Mouse (Mus musculus) left cerebral cortex, adult 8-10 months (tissue): ENCODE results near the gene Vps39. TPM values are rescaled to one million over a fixed set of nuclear protein-coding genes. Genes with fewer than 3 reads are reported as not detected.

Experiments used
- DNase-seq, 2 experiments: peaks; one replicate each; pipeline ENCODE4 v3.0.0; 2022; ENCODE audit warnings: low spot score in 2 of 2
- total RNA-seq, 4 experiments: library from RNA; stranded (reverse); gene quantifications; 2 replicates each; pipeline ENCODE4 v1.2.4; 2022

Gene Vps39
- total RNA-seq = 10 to 100 TPM; 64.7 to 71.1 (median 69.0) TPM

DNA sequence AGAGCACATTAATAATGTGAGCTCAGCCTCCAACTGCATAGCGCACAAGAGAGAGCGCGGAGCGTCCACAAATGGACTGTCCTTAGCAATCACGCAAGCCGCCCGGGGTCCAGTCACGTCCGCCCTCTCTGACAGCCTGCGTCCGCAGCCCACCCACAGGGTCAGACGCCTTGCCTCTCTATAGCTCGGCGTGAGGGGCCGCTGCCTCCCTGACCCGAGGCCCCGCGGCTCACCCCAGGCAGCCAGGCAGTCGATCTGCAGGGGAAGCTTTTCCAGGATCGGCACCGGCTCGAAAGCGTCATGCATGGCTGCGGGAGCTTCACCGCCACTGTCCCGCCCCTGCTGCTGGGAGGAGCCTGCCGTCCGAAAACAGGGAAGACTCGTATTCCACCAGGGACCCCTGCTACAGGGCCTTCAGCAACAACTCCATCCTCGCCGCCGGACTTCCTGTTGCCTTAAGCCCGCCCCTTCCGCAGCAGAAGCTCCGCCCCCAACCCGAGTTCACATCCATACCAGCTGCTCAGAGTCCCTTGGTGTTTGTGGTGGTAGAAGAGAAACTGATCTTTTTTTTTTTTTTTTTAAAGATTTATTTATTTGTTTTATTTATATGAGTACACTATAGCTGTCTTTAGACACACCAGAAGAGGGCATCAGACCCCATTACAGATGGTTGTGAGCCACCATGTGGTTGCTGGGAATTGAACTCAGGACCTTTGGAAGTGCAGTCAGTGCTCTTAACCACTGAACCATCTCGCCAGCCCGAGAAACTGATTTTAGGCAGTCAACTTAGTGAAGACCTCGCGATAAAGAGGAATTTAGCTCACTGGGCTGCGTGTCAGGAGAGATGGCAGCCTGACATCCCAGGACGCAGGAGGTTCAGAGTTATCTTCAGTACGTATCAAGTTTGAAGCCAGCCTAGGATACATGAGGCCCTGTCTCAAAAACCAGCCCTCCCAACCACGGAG is at the start of gene Vps39:
Vps39 (minus strand) TSS at position 456 of the 965 bp plus-strand sequence.
- peak; percentile 66 to 86 for DNase-seq

DNA sequence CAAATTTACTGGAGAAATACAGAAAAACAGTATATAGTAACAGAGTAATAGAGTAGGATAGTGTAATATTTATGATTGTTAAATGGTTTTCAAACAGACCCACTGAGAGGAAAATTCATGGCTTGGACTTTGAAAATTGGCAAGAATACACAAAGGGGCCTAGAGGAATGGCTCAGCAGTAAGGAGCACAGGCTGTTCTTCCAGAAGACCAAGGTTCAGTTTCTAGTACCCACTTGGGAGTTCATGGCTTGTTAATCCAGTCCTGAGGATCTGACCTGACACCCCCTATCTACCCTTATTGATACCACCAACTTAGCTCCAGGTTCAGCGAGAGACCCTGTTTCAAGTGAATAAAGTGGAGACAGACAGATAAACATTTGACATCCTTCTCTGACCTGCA is 45.0 kb upstream of the Vps39 start:
- DNase-seq = no peak

DNA sequence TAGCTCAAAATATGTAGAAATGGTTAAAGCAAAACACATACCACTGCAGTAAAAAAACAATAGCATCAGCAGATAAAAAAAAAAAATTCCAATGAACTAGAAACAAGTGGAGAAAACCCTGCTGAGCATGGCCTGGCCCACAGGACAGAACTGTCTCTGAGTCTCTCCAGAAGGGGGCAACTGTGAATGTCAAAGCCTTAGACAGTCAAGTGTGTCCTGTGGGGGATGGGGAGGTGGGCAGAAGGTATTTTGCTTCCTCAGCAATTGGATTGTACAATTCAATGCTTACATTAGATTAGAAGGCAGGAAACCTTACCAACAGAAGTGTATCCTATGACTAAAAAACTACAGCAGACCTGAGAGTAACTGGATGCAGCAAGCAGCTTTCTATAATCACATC is 39.5 kb upstream of the Vps39 start:
- DNase-seq = no peak

DNA sequence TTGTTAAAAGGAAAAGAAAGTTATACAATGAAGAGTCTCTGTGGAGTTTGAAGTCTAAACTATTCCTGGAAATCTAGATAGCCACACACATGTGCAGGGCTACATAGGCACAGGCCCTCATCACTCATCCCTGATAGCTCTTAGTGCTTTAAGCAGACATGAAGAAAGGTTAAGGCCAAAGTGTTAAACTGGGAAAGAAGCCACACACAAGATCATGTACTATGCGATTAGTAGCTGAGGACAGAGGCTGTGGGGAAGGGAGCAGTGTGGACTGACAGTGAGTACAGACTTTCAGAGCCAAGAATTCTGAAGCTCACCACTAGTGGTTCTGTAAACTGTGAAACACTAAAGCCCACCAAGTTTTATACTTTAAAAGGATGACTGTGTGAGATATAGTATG is 38.0 kb upstream of the Vps39 start:
- no peak for DNase-seq

DNA sequence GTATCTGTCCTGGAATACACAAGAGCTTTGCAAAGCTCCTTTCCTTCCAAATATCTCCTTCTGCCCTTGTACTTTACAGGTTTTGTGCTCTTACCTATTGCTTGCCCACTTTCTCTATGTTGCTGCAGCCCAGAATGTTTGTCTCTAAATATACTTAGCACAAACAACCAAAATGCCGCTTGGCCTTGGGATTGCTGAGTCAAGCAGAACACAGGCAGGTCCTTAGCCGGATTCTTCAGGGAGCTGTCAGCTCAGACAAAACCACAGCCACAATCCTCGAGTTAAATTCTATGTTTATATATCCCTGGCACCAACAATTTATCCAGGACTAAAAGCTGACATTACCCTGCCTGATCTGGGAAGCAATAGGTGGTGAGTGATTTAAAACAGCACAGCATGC is 36.4 kb upstream of the Vps39 start:
- no peak for DNase-seq

DNA sequence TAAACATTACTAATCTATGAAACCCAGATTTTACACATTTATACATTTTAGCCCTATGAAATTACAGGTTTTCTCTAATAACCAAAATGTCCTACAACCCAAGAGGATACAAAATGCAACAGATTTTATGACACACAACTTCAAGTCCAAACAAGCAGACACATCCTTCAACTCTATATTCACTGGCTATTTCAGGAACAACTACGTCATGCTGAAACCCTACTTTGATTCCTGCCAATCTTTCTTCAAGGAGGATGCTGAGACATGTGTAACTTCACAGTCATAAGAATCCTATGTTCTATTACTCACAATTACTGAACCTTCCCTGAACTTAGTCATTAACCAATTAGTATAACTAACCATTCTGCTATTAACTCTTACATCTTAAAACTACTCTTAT is 34.4 kb upstream of the Vps39 start:
- DNase-seq = no peak

DNA sequence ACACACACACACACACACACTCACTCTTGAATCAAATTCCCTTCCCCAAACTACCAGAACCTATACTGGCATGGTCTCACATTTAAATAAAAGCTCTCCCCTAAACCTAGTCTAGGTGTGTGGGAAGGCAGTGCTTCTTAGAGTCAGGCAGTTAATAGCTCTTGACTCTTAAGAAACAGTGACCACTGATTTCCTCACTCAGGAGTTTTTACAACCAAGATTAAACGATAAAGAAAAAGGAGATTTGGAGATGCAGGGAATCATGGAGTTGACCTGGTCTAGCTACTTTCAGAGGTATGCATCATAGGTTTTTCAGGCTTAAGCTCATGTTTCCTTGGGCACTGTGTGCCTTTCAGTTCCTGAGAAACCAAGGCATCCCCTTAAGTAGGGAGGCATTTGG is 33.3 kb upstream of the Vps39 start:
- no peak for DNase-seq

DNA sequence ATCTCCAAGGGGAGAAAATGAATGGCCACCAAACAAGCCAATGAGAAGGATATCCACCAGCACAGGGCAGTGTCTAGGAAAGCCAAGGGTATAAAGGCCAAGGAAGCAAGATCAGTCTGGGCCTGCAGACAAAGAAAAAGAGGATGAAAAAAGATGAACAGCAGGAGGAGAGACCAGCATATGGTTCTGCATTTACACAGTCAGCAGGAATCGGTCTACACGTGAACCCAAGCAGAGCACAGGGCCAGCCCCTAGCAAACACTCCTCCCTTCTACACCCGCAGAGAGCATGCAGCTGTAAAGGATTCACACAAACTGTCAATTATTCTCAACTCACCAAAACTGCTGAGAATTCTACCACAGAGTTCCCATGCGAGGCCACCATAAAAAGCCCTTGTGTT is 20.9 kb upstream of the Vps39 start:
- DNase-seq = no peak

DNA sequence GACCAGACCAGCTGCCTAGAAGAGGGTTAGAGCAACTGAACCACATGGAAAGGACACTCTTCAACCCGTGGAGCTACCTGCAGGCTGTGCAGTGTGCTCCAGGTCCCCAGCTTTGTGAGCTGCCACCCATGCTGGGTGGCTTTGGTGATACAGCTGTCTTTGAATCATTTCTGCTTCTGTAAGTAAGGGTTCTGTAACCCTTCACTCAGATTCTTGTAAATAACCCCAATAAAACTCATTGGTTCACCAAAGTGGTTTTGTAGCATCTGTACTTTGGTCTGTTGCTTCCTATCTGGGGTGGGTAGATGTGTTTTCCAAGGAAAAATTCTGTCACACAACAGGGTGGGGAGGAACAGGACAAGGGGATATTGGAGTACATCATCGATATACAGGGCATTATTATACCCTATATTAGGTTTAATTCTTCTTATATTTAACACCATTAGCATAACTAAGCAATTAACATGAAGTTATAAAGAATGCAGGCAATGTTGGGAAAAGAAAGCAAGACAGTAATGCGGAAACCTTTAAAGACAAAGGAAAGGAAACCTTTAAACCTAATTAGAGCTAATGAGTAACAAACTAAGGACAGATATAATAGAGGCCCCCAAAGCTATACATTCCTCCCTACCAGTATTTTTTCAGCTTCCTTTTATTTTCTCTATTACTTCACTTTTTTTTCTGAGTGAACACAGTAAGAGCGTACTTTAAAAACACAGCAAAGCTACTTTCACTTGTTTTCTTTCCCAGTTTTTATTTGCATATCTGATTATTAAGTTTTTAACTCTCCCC is 14.7 kb upstream of the Vps39 start:
- no peak for DNase-seq

DNA sequence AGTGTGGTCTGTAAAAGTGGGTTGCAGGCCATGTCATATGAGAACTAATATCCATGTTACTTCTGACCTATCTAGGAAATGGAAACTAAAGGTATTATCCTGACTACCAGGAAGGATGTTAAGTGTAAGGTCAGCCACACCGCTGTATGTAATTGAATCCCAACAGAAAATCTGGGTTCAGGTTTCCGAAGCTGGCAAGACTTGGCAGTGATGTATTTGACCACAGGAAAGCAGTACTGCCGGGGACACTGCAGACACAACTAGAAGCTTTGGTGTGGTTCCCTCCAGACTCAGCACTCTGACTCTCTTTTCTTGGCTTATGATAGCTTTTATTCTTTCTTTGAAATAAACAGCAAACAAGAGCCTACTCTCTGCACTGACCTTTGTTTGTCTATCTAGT is 13.6 kb upstream of the Vps39 start:
- DNase-seq = no peak

DNA sequence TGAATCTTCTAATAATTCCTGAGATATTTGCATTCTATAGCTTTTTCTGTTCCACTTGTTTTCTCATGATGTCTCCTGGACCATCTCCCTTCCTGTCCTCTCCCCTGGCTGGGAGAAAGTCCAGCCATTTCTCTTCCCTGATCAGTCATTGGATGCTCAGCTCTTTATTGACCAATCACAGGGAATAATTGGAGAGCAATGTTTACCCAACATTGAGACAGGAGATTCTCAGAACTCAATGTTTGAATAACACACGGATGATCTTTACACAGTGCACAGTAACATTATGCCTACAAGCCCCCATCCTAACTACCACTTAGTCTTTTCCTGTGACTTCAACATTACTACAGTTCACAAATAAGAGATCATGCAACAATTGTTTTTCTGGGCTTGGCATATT is 7.5 kb upstream of the Vps39 start:
- DNase-seq = no peak

DNA sequence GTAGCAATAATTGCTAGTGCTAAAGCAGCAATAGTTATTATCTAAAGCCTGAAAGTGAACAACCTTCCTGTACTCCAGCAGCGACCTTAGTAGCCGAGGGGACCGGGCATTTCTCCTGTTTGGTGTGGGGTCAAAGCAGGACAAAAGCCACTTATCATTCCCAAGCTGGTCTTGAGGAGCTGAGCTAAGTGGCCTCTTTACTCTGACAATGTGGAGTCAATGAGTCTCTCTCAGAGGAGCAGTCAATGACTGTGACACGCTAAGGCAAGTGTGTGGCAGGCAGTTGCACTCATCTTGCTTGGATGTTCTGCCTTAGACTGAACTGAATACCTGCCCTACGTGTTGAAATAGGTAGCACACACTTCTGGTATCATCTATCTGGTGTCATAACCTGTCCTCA is 1.6 kb downstream of the Vps39 start:
- no peak for DNase-seq

DNA sequence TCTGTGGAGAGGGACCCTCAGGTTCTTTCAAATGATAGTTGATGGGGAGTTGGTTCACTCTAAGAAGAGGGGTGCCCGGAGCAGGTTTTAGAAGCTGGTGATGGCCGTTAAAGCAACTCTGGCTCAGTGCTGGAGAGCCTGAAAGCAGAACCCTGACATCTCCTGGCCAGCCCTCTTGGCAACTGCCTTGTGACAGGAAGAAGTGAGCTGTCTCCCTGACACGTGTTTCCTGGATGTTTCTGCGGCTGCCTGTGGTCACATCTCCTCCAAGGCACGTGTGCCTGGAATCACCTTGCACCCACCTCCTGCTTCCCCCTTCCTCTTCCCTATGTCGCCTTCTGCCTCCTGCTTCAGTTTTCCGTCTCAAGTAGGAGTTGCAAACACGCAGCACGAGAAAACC is 4.8 kb downstream of the Vps39 start:
- no peak for DNase-seq

DNA sequence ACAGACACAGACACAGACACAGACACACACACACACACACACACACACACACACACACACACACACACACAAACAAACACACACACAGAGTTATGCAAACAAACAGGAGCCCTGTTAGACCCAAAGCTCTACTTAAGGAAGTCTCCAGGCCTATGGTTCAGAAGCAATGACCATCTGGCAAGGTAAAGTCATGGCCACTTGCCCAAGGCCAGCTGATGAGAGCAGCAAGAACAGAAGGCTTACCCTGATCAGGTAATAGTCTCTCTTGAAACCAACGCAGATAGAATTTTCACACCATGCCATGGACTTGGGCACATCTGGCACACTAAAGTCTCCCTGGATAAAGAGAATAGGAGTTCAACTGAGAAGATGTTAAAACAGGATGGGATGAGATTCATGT is 11.2 kb downstream of the Vps39 start:
- DNase-seq = no peak

DNA sequence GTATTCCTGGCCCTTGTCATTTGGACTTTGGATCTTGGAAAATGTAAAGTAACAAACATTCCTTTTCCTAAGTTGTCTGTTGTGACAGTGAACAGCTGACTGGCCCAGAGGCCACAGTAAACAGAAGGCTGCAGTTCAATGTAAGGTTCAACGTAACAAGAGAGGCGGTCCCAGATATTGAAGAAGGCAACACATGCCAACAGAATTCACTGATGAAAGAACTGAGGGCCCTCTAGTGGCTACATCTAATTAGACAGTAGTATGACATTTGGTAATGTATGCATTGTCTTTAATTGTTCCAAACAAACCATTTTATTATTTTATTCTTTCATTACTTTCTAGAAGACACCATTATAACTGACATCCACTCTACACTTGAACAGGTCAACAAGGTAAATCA is 15.1 kb downstream of the Vps39 start:
- no peak for DNase-seq

DNA sequence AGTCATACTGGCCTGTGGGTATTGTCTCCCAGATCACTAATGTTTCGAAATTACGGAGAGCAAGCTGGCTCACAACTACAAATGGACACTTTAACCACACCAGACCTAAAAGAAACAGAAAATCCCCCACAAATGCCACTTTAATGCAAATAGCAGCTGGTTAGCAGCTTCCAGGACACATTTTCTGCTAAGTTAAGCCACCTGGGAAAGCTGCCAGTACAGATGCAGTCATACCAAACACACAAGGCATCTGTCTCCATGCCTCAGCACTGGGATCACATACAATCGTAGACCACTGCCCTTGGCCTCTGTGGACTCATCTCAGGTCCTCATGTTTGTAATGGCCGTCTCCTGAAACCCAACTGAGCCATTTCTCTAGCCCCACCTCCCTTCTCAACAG is 21.4 kb downstream of the Vps39 start:
- no peak for DNase-seq

DNA sequence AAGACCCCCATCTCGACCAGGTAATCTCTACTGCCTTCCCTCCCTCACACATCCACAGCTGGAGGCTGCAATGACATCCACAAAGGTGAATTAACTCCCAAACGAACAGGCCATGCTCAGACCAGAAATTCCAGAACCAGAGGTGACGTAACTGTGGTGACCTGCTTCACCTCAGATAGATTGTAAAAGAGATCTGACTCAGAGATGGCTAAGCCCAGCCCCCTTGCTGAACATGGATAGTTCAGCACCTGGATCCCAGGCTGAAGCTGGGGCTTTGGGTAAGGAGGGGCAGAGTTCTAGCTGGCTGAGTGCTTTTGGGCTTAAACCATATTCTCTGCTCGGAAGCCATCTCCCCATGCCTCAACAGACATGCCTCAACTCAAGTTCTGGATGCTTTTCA is 37.9 kb downstream of the Vps39 start:
- DNase-seq = no peak

DNA sequence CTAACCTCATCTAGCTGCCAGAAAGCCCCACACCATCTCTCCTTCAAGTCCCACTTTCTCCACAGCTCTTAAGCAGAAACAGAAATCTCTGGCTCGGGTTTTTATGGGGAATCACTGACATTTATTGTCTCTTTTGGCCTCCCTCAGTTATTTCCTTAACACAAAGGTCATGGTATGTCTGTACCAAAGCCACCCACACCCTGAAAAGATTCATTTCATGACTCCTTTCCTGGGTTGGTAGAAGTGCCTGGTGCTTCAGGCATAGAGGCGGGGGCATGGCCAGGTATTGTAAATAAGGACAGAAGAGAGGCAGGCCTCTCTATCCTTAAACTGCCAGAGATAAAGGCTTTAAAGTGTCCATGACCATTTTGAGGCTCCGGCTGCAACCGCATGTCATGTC is 38.5 kb downstream of the Vps39 start:
- no peak for DNase-seq

DNA sequence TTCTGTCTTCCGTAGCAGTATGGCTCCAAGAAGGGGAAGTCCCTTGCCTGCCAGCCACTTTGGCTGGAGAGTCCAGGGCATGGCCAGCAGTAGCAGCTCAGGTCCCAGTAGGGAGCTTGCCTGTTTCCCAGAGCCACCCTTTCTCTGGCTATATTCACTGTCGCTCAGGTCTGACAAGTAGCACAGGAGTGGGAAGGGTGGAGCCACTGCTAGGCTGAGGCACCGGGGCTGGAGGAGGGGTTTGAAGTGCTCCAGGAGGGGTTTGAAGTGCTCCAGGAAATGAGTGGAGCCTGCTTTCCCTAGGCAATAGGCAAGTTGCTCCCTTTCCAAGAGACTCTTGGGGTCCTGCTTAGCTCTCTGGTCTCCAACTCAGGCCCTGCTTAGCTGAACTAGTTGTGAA is 39.0 kb downstream of the Vps39 start, which contains the start of gene Pla2g4f:
Pla2g4f (minus strand) TSS at position 190 of the 400 bp plus-strand sequence.
- no peak for DNase-seq

DNA sequence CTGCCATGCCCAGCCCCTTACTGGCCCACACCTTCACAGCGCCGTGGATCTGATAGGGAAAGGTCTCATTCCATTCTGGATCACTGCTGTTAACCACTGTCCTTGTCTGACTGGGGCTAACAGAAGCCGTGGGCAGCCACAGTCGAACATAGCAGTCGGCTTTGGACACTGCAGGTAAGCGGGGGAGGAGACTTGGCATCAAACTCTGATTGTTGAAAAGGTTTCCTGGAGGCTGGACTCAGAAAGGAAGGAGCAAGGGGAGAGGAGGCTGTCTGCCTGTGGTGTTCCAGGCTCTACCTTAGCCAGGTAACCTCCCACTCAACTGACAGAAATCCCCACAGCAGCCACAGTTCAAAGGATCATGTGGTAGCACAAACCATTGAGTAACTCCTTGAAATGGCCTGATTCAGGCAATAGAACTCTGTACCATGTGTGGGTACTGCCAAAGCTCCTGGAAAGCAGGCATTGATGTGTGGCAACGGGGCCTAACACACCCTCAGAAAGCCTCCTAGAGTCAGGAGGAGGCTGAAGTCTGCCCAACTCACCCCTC is 40.6 kb downstream of the Vps39 start:
- no peak for DNase-seq

DNA sequence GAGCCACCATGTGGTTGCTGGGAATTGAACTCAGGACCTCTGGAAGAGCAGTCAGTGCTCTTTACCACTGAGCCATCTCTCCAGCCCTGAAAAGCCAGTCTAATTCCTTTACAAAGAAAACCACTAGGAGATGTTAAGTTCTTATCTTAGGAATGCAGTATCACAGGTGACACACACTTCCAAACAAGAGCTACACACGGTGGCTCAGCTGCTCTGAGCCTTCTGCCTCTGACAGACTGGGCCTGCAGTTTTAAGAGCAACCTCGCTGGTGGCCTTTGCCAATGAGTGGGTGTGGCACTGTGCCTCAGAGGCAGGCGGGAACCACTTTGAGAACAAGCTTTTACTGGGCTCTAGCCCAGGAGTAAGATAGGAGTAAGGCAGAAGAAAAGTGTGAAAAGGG is 48.8 kb downstream of the Vps39 start:
- DNase-seq = no peak

DNA sequence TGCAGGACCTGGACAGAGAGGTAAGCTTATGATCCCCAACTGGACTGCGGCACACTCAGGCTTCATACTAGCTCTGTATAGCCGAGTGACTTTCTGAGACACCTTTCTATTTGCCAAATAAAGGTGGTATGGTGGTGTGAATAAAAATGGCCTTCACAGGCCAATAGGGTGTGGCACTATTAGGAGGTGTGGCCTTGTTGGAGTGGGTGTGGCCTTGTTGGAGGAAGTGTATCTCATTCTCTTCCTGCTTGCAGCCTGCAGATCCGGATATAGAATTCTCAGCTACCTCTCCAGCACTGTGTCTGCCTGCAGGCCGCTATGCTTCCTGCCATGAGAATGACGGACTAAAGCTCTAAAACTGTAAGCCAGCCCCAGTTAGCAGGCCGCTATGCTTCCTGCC is 51.9 kb downstream of the Vps39 start:
- no peak for DNase-seq
